Mouse (Mus musculus): ENCODE results near the gene Snap47. TPM values are rescaled to one million over a fixed set of nuclear protein-coding genes. Genes with fewer than 3 reads are reported as not detected.

The Snap47 gene
- polyA plus RNA-seq, 1 experiment from 2014 or later, result 76.8 TPM

- WGBS, result 96% methylated on average over 2 of the region's 2 CpGs
- ATAC-seq, result no peak
- Histone ChIP-seq H3K9ac (ENCODE audit: low read depth, low read length) (no peak overlapping the region), H3K4me2 (ENCODE audit: low read depth, low read length) (no peak overlapping the region), H3K27me3 (replicated peaks; ENCODE audit: control insufficient read depth, insufficient read depth, low read length) (no peaks in the 10 kb centered on the region), H3K9me3 (ENCODE audit: control insufficient read depth, low read length) (peaks cover 19% of the 10 kb centered on the region), H3K27ac (ENCODE audit: low read length) (no peak overlapping the region), H3K4me3 (ENCODE audit: low read length) (no peak overlapping the region), H3K36me3 (ENCODE audit: control insufficient read depth, insufficient read depth, low read length) (peaks cover 28% of the 10 kb centered on the region), H3K4me1 (ENCODE audit: control insufficient read depth, insufficient read depth, low read length) (0 out of 2 replicates have a peak, but pooled peaks cover 5% of the 10 kb centered on the region)
These were observed 9.5 kb upstream of the Snap47 start for GRCm38 (mm10) chr11:59460459-59460858.

- H3K4me1 ChIP-seq (ENCODE audit: control insufficient read depth, insufficient read depth, low read length), result 0 out of 2 replicates have a peak, but pooled peaks cover 5% of the 10 kb centered on the region
- H3K36me3 ChIP-seq (ENCODE audit: control insufficient read depth, insufficient read depth, low read length), result peaks cover 24% of the 10 kb centered on the region
- no peak overlapping the region for H3K4me2 ChIP-seq (ENCODE audit: low read depth, low read length)
- no peak overlapping the region for H3K4me3 ChIP-seq (ENCODE audit: low read length)
- 0 out of 2 replicates have a peak overlapping the region, but pooled peaks have one; percentile 23 for H3K27ac ChIP-seq (ENCODE audit: low read length)
- peaks cover 15% of the 10 kb centered on the region for H3K9me3 ChIP-seq (ENCODE audit: control insufficient read depth, low read length)
- ATAC-seq, result peak; percentile 93
- no peak overlapping the region for H3K9ac ChIP-seq (ENCODE audit: low read depth, low read length)
- WGBS, result 15% methylated on average over 5 of the region's 5 CpGs
- H3K27me3 ChIP-seq (replicated peaks; ENCODE audit: control insufficient read depth, insufficient read depth, low read length), result no peaks in the 10 kb centered on the region
These were observed 8.0 kb upstream of the Snap47 start for GRCm38 (mm10) chr11:59458973-59459372.

GRCm38 (mm10) chr11:59456891-59457290 is 5.9 kb upstream of the Snap47 start:
- Histone ChIP-seq H3K9ac (ENCODE audit: low read depth, low read length) (no peak overlapping the region), H3K9me3 (ENCODE audit: control insufficient read depth, low read length) (no peaks in the 10 kb centered on the region), H3K4me3 (ENCODE audit: low read length) (no peak overlapping the region), H3K27me3 (replicated peaks; ENCODE audit: control insufficient read depth, insufficient read depth, low read length) (no peaks in the 10 kb centered on the region), H3K27ac (ENCODE audit: low read length) (no peak overlapping the region), H3K4me2 (ENCODE audit: low read depth, low read length) (no peak overlapping the region), H3K36me3 (ENCODE audit: control insufficient read depth, insufficient read depth, low read length) (peaks cover 8% of the 10 kb centered on the region; the same call in 1 of the 2 replicates), H3K4me1 (ENCODE audit: control insufficient read depth, insufficient read depth, low read length) (0 out of 2 replicates have a peak, but pooled peaks cover 5% of the 10 kb centered on the region)
- ATAC-seq, result no peak
- 88% methylated on average over 2 of the region's 2 CpGs for WGBS

GRCm38 (mm10) chr11:59456346-59456745 is 5.4 kb upstream of the Snap47 start:
- WGBS, result 84% methylated on average over 2 of the region's 2 CpGs
- Histone ChIP-seq H3K4me1 (ENCODE audit: control insufficient read depth, insufficient read depth, low read length) (peaks cover 5% of the 10 kb centered on the region; the same call in 1 of the 2 replicates), H3K4me2 (ENCODE audit: low read depth, low read length) (no peak overlapping the region), H3K4me3 (ENCODE audit: low read length) (no peak overlapping the region), H3K9ac (ENCODE audit: low read depth, low read length) (no peak overlapping the region), H3K27me3 (replicated peaks; ENCODE audit: control insufficient read depth, insufficient read depth, low read length) (no peaks in the 10 kb centered on the region), H3K9me3 (ENCODE audit: control insufficient read depth, low read length) (no peaks in the 10 kb centered on the region), H3K36me3 (ENCODE audit: control insufficient read depth, insufficient read depth, low read length) (peaks cover 8% of the 10 kb centered on the region; the same call in 1 of the 2 replicates), H3K27ac (ENCODE audit: low read length) (no peak overlapping the region)
- no peak for ATAC-seq

- H3K9me3 ChIP-seq (ENCODE audit: control insufficient read depth, low read length), result no peaks in the 10 kb centered on the region
- H3K9ac ChIP-seq (ENCODE audit: low read depth, low read length), result peak overlapping the region; percentile 83
- H3K27ac ChIP-seq (ENCODE audit: low read length), result peak overlapping the region; percentile 83
- peaks cover 15% of the 10 kb centered on the region for H3K4me1 ChIP-seq (ENCODE audit: control insufficient read depth, insufficient read depth, low read length)
- peak overlapping the region; percentile 81 for H3K4me3 ChIP-seq (ENCODE audit: low read length)
- WGBS, result under 1% methylated on average over 38 of the region's 38 CpGs
- peak overlapping the region; percentile 92 for H3K4me2 ChIP-seq (ENCODE audit: low read depth, low read length)
- 0 out of 2 replicates have a peak, but pooled peaks cover 4% of the 10 kb centered on the region for H3K36me3 ChIP-seq (ENCODE audit: control insufficient read depth, insufficient read depth, low read length)
- peak; percentile 83 for ATAC-seq
- H3K27me3 ChIP-seq (replicated peaks; ENCODE audit: control insufficient read depth, insufficient read depth, low read length), result no peaks in the 10 kb centered on the region
These were observed 685 bp downstream of the Snap47 start for GRCm38 (mm10) chr11:59450230-59450771.

GRCm38 (mm10) chr11:59449741-59450229 is 1.2 kb downstream of the Snap47 start, which contains the start of gene Jmjd4:
Gene Jmjd4, plus strand, starts transcription at chr11:59450045.
- peak within 1 kb of the TSS; percentile 92 for H3K4me2 ChIP-seq (ENCODE audit: low read depth, low read length)
- ATAC-seq, result peak; percentile 98
- 0 out of 2 replicates have a peak, but pooled peaks cover 4% of the 10 kb centered on the region for H3K36me3 ChIP-seq (ENCODE audit: control insufficient read depth, insufficient read depth, low read length)
- under 1% methylated on average over 31 of the region's 40 CpGs for WGBS
- H3K27me3 ChIP-seq (replicated peaks; ENCODE audit: control insufficient read depth, insufficient read depth, low read length), result no peaks in the 10 kb centered on the region
- peaks cover 15% of the 10 kb centered on the region for H3K4me1 ChIP-seq (ENCODE audit: control insufficient read depth, insufficient read depth, low read length)
- H3K27ac ChIP-seq (ENCODE audit: low read length), result peak within 1 kb of the TSS; percentile 83
- H3K9me3 ChIP-seq (ENCODE audit: control insufficient read depth, low read length), result no peaks in the 10 kb centered on the region
- peak within 1 kb of the TSS; percentile 83 for H3K9ac ChIP-seq (ENCODE audit: low read depth, low read length)
- H3K4me3 ChIP-seq (ENCODE audit: low read length), result peak within 1 kb of the TSS; percentile 81

GRCm38 (mm10) chr11:59443102-59443501 is 7.9 kb downstream of the Snap47 start:
- H3K4me2 ChIP-seq (ENCODE audit: low read depth, low read length), result no peak overlapping the region
- H3K4me3 ChIP-seq (ENCODE audit: low read length), result no peak overlapping the region
- no peaks in the 10 kb centered on the region for H3K4me1 ChIP-seq (ENCODE audit: control insufficient read depth, insufficient read depth, low read length)
- no peaks in the 10 kb centered on the region for H3K27me3 ChIP-seq (replicated peaks; ENCODE audit: control insufficient read depth, insufficient read depth, low read length)
- no peaks in the 10 kb centered on the region for H3K9me3 ChIP-seq (ENCODE audit: control insufficient read depth, low read length)
- no peak for ATAC-seq
- H3K27ac ChIP-seq (ENCODE audit: low read length), result no peak overlapping the region
- H3K36me3 ChIP-seq (ENCODE audit: control insufficient read depth, insufficient read depth, low read length), result no peaks in the 10 kb centered on the region
- no peak overlapping the region for H3K9ac ChIP-seq (ENCODE audit: low read depth, low read length)

GRCm38 (mm10) chr11:59437954-59438353 is 13.0 kb downstream of the Snap47 start:
- Histone ChIP-seq H3K9ac (ENCODE audit: low read depth, low read length) (no peak overlapping the region), H3K27me3 (replicated peaks; ENCODE audit: control insufficient read depth, insufficient read depth, low read length) (no peaks in the 10 kb centered on the region), H3K9me3 (ENCODE audit: control insufficient read depth, low read length) (no peaks in the 10 kb centered on the region), H3K4me1 (ENCODE audit: control insufficient read depth, insufficient read depth, low read length) (no peaks in the 10 kb centered on the region), H3K27ac (ENCODE audit: low read length) (no peak overlapping the region), H3K4me3 (ENCODE audit: low read length) (no peak overlapping the region), H3K4me2 (ENCODE audit: low read depth, low read length) (no peak overlapping the region), H3K36me3 (ENCODE audit: control insufficient read depth, insufficient read depth, low read length) (peaks cover 7% of the 10 kb centered on the region)
- ATAC-seq, result no peak
- 93% methylated on average over 12 of the region's 12 CpGs for WGBS

GRCm38 (mm10) chr11:59432261-59432660 is 18.7 kb downstream of the Snap47 start:
- Histone ChIP-seq H3K4me3 (ENCODE audit: low read length) (no peak overlapping the region), H3K4me1 (ENCODE audit: control insufficient read depth, insufficient read depth, low read length) (no peaks in the 10 kb centered on the region), H3K4me2 (ENCODE audit: low read depth, low read length) (no peak overlapping the region), H3K9me3 (ENCODE audit: control insufficient read depth, low read length) (no peaks in the 10 kb centered on the region), H3K27ac (ENCODE audit: low read length) (no peak overlapping the region), H3K9ac (ENCODE audit: low read depth, low read length) (no peak overlapping the region), H3K36me3 (ENCODE audit: control insufficient read depth, insufficient read depth, low read length) (peaks cover 7% of the 10 kb centered on the region), H3K27me3 (replicated peaks; ENCODE audit: control insufficient read depth, insufficient read depth, low read length) (no peaks in the 10 kb centered on the region)
- ATAC-seq, result no peak
- WGBS, result 37% methylated on average over 3 of the region's 3 CpGs

Measured in intestine, embryonic 16.5 days (tissue).